Mouse (Mus musculus) lung, embryonic 15.5 days (tissue): ENCODE measurements around the gene Mrtfa. TPM values are rescaled to one million over a fixed set of nuclear protein-coding genes. Genes with fewer than 3 reads are reported as not detected.

ENCODE experiments used
- polyA plus RNA-seq: library from polyadenylated mRNA; unstranded; fragments of >200 nt; fragmentation: Nextera tagmentation; extraction: Ambion mirVana; gene quantifications from 2 replicates; pipeline ENCODE4 v1.2.1, GENCODE M21; 2015

The Mrtfa gene
- polyA plus RNA-seq, 1 experiment from 2014 or later = 24.2 TPM

Other genes with a start within 250 kb of the Mrtfa start
- gene Adsl, start 242.3 kb downstream of the Mrtfa start, polyA plus RNA-seq = 157 and 171 TPM in 2 replicates
- 40.8 and 45.1 TPM in 2 replicates for gene Sgsm3, start 213.0 kb downstream of the Mrtfa start, polyA plus RNA-seq
- gene Mchr1, start 44.7 kb upstream of the Mrtfa start, polyA plus RNA-seq = 1.1 TPM in 2 replicates
- gene Slc25a17, start 170.1 kb upstream of the Mrtfa start, polyA plus RNA-seq = 110 and 112 TPM in 2 replicates
- 146 and 154 TPM in 2 replicates for gene St13, start 209.3 kb upstream of the Mrtfa start, polyA plus RNA-seq
- 10.4 and 10.9 TPM in 2 replicates for gene Xpnpep3, start 209.4 kb upstream of the Mrtfa start, polyA plus RNA-seq
- 1.3 and 2.0 TPM in 2 replicates for gene Dnajb7, start 217.5 kb upstream of the Mrtfa start, polyA plus RNA-seq